Mouse (Mus musculus): ENCODE results near the gene Polr3gl.

Gene Polr3gl

DNA sequence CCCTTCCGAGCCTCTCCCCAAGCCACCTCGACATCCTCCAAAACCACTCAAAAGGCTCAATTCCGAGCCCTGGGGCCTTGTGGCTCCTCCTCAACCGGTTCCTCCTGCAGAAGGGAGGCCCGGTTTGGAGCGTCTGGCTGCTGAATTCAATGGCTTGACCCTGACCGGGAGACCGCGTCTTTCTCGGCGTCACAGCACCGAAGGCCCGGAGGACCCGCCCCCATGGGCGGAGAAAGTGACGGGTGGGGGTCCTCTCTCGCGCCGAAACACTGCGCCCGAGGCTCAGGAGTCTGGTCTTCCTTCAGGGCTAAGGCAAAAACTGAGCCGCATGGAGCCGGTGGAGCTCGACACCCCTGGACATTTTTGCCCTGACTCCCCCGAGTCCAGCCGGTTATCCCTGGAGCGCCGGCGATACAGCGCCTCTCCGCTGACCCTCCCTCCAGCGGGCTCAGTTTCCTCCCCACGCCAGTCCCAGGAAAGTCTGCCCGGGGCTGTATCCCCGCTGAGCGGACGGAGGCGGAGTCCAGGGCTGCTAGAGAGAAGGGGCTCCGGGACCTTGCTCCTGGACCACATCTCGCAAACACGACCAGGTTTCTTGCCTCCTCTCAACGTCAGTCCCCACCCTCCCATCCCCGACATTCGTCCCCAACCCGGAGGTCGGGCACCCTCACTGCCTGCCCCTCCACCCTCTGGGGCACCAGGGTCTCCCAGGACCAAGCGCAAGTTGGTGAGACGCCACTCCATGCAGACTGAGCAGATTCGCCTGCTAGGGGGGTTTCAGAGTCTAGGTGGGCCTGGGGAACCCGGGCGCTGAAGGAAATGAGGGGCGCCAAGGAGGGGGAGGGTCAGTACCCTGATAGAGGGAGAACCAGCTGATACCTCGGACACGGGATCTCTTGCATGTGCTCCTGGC lies 4.4 kb upstream of the Polr3gl start:
- DNase-seq (ENCODE audit: low read depth, low spot score): no peak

DNA sequence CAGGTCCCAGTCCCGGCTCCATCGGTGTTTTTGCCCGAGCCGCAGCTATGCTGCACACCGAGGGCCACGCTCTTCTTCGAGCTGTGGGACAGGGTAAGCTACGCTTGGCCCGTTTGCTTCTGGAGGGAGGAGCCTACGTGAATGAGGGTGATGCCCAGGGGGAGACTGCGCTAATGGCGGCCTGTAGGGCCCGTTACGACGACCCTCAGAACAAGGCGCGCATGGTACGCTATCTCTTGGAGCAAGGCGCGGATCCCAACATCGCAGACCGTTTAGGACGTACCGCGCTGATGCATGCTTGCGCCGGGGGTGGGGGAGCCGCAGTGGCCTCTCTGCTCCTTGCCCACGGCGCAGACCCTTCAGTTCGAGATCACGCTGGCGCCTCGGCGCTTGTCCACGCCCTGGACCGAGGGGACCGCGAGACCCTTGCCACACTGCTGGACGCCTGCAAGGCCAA lies 3.5 kb upstream of the Polr3gl start:
- no peak for DNase-seq (ENCODE audit: low read depth, low spot score)

DNA sequence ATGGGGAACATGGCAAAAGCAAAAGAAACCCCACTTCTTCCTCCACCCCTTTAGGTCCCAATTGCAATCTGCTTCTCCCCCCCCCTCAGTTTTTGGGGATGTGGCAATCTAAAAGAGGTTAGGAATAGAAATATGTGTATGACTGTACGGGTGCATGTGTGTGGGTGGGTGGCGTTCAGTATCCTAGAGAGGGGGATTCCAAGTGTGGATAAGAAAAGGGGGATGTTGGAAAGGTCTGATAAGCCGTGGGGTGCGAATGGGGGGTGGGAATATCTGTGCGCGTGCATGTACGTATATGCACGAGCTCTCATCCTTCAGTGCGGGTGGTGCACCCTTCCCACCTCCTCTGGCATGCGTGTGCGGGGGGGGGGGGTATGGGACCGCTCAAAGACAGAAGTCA lies 2.9 kb upstream of the Polr3gl start:
- DNase-seq (ENCODE audit: low read depth, low spot score): no peak

DNA sequence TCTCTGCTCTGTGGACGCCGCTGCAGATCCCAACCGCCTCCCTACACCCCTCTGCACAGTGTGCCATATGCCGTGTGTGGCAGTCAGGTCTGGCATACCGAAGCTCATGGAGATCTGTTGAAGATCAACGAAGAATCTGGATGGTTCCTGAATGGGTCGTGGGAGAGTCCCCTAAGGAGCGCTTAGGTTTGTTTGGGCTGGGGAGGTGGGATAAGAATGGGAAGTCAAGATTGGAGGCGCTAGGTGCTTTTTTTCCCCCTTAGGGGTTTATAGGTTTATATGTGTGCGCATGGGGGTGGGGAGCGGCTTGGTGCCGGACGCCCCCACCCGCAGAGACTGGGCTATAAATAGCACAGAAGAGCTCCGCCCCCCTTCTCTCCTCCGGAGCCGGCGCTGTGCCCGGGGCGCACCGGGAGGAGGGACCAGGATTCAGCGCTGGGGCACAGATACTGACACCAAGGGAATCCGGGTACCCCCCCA lies 2.3 kb upstream of the Polr3gl start, which contains the start of gene Ankrd34a:
Ankrd34a (plus strand) TSS at position 409 of the 480 bp plus-strand sequence.
- no peak for DNase-seq (ENCODE audit: low read depth, low spot score)

DNA sequence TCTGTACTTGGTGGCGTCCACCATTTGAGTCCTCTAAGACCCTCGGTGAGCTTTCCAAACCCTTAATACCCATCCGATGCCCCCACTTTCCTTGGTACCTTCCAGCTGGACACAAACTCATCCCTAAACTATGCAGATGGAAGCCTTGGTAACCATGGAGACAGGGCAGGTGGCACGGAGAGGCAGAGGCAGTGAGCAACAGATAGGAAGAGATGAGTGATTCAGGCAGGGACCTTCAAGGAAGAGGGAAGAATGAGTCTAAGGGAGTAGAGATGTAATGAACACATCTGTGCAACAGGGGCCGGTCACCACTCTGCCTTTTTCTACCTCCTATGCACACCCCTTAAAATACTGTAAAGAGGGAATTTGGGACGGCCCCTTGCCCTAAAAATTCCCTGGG lies 1.7 kb upstream of the Polr3gl start:
- DNase-seq (ENCODE audit: low read depth, low spot score): no peak

DNA sequence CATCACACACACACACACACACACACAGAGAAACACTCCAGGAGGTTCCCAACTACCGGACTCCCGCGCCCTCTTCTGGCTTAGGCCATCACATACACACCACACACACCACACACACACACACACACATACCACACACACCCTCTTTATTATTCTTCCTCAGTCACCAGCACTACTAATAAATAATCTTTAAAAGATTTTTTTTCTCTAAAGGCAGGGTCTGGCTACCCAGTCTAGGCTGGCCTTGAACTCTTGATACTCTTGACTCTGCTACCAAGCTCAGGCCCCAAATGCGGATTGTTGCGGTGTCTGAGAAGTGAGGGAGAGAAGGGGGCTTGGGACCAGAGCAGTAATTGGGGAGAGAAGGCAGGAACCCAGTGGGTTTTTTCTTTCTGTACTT lies 870 bp upstream of the Polr3gl start:
- no peak for DNase-seq (ENCODE audit: low read depth, low spot score)

DNA sequence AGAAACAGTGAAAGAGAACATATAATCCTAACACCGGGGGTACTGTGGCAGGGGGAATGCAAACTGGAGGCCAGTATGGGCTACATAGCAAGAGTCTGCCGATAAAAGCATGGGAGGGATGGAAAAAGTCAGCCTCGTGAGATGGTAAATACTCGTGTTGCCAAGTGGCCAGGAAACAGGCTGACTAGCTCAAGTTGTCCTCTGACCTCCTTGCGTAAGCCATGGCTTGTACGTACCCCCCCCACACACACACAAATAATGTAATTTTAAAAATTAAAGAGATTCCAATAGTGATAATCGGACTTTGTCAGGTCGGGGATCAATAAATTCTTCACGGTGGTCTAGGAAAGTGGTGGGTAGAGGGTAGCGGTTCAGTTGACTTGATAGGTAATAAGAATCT lies 607 bp downstream of the Polr3gl start:
- peak; percentile 63 for DNase-seq (ENCODE audit: low read depth, low spot score)

DNA sequence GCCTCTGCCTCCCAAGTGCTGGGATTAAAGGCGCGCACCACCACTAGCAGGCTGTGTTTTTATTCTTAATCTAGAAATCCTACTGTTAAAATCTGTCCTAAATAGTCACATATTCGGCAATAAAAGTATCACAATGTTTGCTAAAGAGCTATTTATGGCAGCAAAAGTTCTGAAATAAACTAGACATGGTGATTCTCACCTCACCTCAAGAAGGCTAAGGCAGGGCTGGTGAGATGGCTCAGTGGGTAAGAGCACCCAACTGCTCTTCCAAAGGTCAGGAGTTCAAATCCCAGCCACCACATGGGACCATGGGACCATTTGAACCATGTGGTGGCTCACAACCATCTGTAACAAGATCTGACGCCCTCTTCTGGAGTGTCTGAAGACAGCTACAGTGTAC lies 3.3 kb downstream of the Polr3gl start:
- no peak for DNase-seq (ENCODE audit: low read depth, low spot score)

DNA sequence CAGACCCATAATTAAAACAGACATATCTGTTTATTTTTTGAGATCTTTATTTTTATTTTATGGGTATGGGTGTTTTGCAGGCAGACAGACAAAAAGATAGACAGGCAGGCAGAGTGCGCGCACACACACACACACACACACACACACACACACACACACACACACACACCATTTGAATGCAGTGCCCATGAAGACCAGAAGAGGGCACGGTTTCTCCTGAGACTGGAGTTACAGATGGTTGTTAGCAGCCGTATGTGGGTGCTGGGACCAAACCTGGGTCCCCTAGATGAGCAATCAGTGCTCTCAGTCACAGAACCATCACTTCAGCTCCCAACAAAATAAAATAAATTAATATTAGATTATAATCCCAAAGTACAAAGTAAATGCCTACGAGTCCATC lies 10.6 kb downstream of the Polr3gl start:
- peak; percentile 24 for DNase-seq (ENCODE audit: low read depth, low spot score)

DNA sequence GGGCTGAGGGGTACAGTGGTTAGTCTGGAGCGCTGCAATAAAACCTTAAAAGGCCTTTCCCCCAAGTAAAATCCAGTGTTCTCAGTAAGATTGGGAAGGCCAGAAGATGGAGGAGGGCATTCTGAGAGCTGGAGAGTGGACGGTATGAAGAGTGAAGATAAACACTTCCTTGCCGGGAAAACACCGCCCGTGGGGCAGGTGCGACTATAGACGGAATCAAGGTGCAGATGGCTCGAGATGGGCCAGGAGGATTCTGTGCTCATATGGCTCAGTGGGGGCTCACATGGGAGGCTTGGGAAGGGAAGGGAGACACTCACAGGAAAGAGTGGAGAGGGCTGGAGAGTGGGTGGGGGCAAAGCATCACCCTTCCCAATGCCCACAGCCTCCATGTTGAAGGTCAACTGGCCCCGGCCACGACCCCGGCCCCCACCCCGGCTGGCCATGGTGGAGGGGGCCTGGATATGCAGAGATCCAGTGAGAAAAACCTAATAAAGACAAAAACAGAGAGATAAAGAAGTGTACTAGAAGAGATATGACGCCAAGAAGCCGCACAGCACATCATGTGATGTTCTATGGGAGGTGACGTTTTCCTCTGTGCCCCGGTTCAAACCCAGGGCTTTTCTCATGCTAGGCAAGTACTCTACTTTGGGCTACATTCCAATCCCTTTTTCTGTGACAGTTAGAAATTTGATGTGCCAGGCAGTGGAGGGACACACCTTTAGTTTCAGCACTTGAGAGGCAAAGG lies 12.0 kb downstream of the Polr3gl start:
- DNase-seq (ENCODE audit: low read depth, low spot score): no peak

DNA sequence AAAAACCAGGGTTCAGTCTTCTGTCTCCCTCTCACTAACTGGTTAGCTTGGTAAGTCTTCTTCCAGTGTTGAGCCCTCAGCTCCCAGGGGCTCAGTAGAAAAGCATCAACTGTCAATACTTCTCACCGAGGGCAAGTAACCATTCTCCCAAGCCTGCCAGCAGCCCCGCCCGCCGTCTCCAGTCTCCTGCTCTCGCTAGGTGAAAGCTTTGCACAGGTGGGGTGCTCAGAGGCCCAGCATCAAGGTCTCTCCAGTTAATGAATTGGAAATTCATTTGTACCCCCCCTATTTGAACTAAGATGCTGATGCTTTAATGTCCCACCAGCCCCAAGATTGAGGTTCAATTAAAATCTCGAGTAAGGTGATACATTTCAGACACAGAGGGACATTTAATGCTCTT lies 12.8 kb downstream of the Polr3gl start:
- DNase-seq (ENCODE audit: low read depth, low spot score): no peak

DNA sequence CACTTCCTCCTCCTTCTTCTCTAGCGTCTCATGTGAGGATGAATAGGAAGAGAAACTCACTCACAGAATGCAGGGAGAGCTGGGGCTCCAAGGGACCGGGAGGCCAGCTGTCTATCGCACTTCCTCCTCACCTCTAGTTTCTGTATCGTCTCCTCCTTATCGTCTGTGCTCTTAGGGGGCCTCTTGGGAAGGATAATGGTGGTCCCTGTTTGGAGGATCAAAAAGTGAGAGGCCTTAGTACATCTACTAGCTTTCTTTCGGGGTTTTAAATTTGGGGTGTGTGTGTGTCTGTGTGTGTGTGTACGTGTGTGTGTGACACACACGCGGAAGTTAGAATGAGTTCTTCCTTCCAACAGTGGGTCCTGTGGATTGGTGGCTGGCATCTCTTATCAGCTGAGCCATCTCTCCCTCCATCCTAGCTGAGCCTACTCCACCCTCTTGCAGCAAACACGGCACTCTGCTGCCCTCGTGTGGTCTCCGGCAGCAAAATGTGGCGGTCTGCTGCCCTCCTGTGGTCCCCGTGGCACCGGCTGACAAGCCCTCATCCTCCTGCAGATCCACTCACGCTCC lies 14.0 kb downstream of the Polr3gl start:
- peak; percentile 91 for DNase-seq (ENCODE audit: low read depth, low spot score)

DNA sequence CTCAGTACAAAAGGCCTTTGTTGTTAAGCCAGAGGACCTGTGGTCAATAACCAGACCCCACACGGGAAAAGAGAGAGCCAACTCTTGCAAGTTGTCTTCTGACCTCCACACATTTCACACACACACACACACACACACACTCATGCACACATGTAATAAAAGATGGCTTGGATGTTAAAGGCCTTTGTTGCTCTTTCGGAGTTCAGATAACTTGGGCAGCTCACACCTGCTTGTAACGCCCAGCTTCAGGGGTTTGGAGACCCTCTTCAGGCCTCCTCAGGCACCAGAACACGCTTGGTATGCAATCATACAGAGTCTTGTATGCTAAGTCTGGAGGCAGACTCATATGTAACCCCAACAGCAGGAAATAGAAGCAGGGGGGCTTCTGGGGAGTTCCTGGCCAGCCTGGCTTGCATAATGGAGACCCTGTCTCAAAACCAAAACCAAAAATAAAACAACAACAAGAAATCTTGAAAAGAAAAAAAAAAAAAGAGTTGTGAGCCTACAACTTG lies 14.7 kb downstream of the Polr3gl start:
- no peak for DNase-seq (ENCODE audit: low read depth, low spot score)

DNA sequence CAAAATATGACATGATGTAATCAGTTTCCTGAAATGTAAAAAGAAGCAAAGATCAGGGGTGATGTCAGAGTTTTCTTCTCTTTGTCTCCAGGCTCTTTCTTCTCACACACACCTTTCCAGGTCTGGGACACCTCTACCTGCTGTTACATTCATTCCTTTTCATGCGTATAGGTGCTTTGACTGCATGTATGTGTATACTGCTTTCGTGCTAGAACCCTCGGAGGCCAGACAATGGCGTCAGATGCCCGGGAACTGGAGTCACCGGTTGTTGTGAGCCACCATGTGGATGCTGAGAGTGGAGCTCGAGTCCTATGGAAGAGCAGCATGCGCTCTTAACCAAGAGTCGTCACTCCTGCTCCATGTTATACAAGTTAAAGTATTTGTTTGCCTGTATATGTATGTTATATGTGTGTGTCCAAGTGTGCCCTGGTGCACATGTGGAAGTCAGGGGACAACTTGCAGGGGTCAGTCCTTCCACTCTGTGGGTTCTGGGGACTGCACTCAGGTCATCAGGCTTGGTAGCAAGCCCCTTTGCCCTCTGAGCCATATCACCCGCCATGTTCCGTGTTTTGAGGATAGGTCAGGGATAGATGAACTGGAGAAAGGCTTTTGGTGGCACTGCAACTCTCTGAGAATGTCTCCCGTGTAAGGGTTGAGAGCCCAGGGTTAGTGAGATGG lies 15.3 kb downstream of the Polr3gl start:
- no peak for DNase-seq (ENCODE audit: low read depth, low spot score)

DNA sequence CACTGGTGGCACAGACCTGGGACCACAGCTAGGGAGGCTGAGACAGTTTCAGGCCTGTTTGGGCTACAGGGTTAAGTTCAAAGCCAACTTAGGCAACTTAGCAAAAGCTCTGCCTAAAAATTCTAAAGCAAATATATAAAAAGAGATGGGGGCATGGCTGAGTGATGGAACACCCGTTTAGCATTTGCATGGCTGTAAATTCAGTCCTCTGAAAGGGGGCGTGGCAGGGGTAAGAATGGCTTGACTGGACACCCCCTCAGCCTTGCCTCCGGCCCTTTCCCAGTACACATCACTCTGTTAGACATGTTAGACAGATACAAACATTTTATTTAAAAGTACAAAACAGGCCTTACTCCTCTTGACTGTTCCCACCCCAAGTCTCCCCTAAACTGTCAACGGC lies 16.4 kb downstream of the Polr3gl start:
- DNase-seq (ENCODE audit: low read depth, low spot score): no peak

DNA sequence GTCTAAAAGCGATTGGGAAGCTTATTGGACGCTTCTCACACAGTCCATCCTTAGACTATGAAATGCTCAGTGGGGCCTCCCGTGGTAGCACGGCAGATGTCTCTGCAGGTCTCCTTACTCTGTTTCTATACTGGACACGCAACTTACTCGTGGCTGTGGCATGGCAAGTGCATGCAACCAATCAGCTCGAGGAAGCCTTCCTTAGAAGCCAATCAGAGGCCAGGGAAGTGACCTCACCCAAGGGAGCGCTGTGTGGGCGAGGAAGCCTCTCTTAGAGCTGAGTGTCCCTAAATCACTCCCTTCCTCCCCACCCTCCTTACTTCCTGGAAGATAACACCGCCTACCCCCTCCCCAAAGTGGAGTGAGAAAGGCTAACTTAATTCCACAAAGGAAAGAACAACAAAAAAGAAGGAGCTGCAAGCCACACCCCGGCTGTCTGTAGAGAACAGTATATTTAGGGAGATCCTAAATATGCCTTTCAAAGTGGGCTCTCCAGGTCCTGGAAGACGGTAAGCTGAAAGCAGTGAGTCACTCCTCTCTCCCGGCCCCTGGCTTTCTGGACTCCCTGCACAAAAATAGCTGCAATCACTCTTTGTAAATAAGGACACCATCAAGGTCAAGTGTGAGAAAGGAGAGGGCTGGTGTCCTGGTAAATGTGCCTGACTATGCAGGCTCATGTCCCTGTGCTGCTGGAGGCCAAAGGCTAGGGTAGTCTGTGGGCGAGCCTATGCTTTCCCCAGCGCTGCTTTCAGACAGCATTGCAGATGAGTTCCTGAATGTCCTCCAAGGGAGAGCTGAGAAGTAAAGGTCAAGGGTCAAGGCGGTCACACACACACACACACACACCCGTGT lies 17.1 kb downstream of the Polr3gl start, which contains the start of gene Gm16253:
Gm16253 (plus strand) TSS at position 295 of the 852 bp plus-strand sequence.
- DNase-seq (ENCODE audit: low read depth, low spot score): peak; percentile 94

DNA sequence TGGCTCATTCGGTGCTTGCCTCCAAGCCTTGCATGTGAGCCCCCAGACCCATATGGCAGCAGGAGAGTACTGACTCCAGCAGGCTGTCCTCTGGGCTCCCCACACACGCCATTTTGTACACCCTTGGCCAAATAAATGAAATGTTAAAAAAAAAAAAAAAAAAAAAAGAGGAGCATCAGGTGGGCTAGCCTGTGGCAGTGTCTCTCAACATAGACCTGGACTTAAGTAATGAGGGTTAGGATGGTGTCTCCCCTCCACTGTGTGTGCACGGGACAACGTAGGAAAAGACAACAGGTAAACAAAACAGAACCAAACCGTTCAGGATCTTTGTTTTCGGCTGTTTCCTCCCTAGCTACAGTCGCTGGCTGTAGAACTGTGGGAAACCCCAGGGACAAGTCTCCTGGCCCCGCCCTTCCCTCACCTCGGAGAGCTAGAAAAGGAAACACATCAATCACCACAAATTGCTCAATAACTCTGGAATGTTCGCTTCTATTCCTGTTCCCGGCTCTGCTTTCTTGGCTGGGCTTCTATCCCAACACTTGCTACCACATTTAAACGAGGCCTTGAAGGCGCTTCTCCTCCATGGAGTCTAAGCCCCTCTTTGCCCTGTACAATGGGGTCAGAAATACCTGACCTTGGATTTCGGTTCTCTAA lies 17.8 kb downstream of the Polr3gl start:
- DNase-seq (ENCODE audit: low read depth, low spot score): no peak

DNA sequence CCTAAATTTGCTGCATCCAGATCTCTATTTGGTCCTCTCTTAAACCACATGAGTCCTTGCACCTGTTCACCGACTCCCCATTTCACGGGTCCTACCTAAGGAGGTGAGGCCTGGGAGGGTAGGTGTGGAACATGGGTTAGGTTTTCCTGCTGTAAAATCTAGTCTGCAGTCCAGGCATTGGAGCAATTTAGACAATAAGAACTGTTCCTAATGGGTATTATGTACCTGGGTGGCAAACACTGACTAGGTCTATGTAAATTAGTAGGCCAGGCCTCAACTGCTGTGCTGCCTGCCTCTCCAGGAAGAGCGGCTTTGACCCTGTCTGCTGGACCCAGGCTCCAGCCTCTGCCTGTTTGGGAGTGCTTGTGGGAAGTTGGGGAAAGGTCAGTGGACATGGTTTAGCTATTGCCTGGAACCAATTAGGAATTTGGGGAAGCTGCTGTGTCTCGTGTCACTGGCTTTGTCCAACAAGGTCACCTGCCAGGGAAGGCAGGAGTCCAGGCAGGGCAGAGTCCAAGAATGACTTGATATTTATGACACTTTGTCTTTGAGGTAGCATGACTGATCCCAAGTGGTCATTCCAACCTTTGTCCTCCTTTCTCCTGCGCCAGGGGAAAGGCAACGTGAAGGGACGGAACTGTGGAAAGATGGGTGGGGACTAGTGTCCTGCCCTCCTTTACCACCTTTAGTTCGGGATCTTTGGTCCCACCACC lies 18.6 kb downstream of the Polr3gl start:
- no peak for DNase-seq (ENCODE audit: low read depth, low spot score)
